8 mouse cellular contexts compared by ENCODE assay signal in genomic region chr12:31374603-31375282, GRCm38 (mm10). TPM values are rescaled to one million over a fixed set of nuclear protein-coding genes. Genes with fewer than 3 reads are reported as not detected.
A peak's percentile ranks its signal among the peaks of the same experiment; 100 is the strongest.
DNase-seq lines count a peak whose midpoint lies in the region; ATAC-seq lines count a peak whose summit lies in the region.

No protein-coding gene starts in this region.

- DNase-seq in CD4-positive helper T cell, adult 2 months (ENCODE audit: low read depth, low spot score) = peak; percentile 62
- peak; percentile 80 for DNase-seq in adrenal gland, postnatal 14 days
- DNase-seq in embryonic facial prominence, embryonic 11.5 days (ENCODE audit: low spot score) = peak; percentile 88
- DNase-seq in heart, adult 8-10 months (ENCODE audit: low spot score) = peak; percentile 74
- peak; percentile 88 for DNase-seq in kidney, adult 9 months

- H3K4me3 ChIP-seq in embryonic facial prominence, embryonic 11.5 days (ENCODE audit: low read depth, low read length) = no peak overlapping the region
- H3K4me3 ChIP-seq in limb, embryonic 13.5 days = no peak overlapping the region
- H3K4me3 ChIP-seq in stomach, embryonic 16.5 days (replicated peaks; ENCODE audit: low read length) = no peak overlapping the region

- H3K4me2 ChIP-seq in embryonic facial prominence, embryonic 11.5 days (ENCODE audit: low read depth, low read length) = no peak overlapping the region
- peak overlapping the region; percentile 19; the same call in 1 of the 2 replicates for H3K4me2 ChIP-seq in limb, embryonic 13.5 days (replicated peaks)
- no peak overlapping the region for H3K4me2 ChIP-seq in stomach, embryonic 16.5 days (ENCODE audit: low read depth, low read length)

- no peak overlapping the region for H3K9ac ChIP-seq in embryonic facial prominence, embryonic 11.5 days (replicated peaks; ENCODE audit: low read length)
- H3K9ac ChIP-seq in limb, embryonic 13.5 days = no peak overlapping the region
- H3K9ac ChIP-seq in stomach, embryonic 16.5 days (ENCODE audit: low read length) = no peak overlapping the region

- ATAC-seq in embryonic facial prominence, embryonic 11.5 days (replicated peaks; ENCODE audit: insufficient number of reproducible peaks, low FRiP score, low TSS enrichment, low read depth) = peak; percentile 82
- ATAC-seq in limb, embryonic 13.5 days (ENCODE audit: low FRiP score, low read depth) = peak; percentile 79
- ATAC-seq in monocyte, adult 5-6 weeks (replicated peaks; ENCODE audit: insufficient number of reproducible peaks, low FRiP score, low TSS enrichment, poor library complexity, severe bottlenecking) = peak; percentile 80
- ATAC-seq in stomach, embryonic 16.5 days (ENCODE audit: insufficient read depth, low FRiP score) = peak; percentile 66

- H3K36me3 ChIP-seq in embryonic facial prominence, embryonic 11.5 days (replicated peaks; ENCODE audit: control insufficient read depth, insufficient read depth, low read depth, low read length) = no peaks in the 10 kb centered on the region
- H3K36me3 ChIP-seq in limb, embryonic 13.5 days = no peaks in the 10 kb centered on the region
- no peaks in the 10 kb centered on the region for H3K36me3 ChIP-seq in stomach, embryonic 16.5 days (ENCODE audit: control insufficient read depth, insufficient read depth, low read length)

- no peaks in the 10 kb centered on the region for H3K4me1 ChIP-seq in embryonic facial prominence, embryonic 11.5 days (ENCODE audit: control insufficient read depth, insufficient read depth, low read length)
- H3K4me1 ChIP-seq in limb, embryonic 13.5 days = peaks cover 16% of the 10 kb centered on the region
- peaks cover 11% of the 10 kb centered on the region; the same call in 1 of the 2 replicates for H3K4me1 ChIP-seq in stomach, embryonic 16.5 days (ENCODE audit: control insufficient read depth, insufficient read depth, low read length)

- H3K27ac ChIP-seq in embryonic facial prominence, embryonic 11.5 days (replicated peaks; ENCODE audit: low read depth, low read length) = no peak overlapping the region
- H3K27ac ChIP-seq in limb, embryonic 13.5 days = no peak overlapping the region
- H3K27ac ChIP-seq in stomach, embryonic 16.5 days (ENCODE audit: low read length) = no peak overlapping the region

- H3K9me3 ChIP-seq in embryonic facial prominence, embryonic 11.5 days (replicated peaks; ENCODE audit: control insufficient read depth, low read length) = no peaks in the 10 kb centered on the region
- H3K9me3 ChIP-seq in limb, embryonic 13.5 days = no peaks in the 10 kb centered on the region
- H3K9me3 ChIP-seq in stomach, embryonic 16.5 days (replicated peaks; ENCODE audit: control insufficient read depth, low read length) = no peaks in the 10 kb centered on the region

- no peaks in the 10 kb centered on the region for H3K27me3 ChIP-seq in embryonic facial prominence, embryonic 11.5 days (ENCODE audit: control insufficient read depth, insufficient read depth, low read length)
- no peaks in the 10 kb centered on the region for H3K27me3 ChIP-seq in limb, embryonic 13.5 days
- H3K27me3 ChIP-seq in stomach, embryonic 16.5 days (ENCODE audit: control insufficient read depth, insufficient read depth, low read length) = no peaks in the 10 kb centered on the region

- 37% methylated on average over 9 of the region's 9 CpGs for WGBS in embryonic facial prominence, embryonic 11.5 days
- 38% methylated on average over 9 of the region's 9 CpGs for WGBS in limb, embryonic 13.5 days
- 40% methylated on average over 9 of the region's 9 CpGs for WGBS in stomach, embryonic 16.5 days

RNA-seq across cellular contexts. Expression of gene Slc26a3, which starts 15.9 kb away (rescaled TPM):
- 0.41 and 0.48 TPM in 2 replicates for total RNA-seq in adrenal gland, postnatal 14 days (2021)
- polyA plus RNA-seq in embryonic facial prominence, embryonic 11.5 days (2014; fragmentation: Nextera tagmentation; extraction: Ambion mirVana) = not detected in 2 replicates
- 1 to 10 TPM; 1.1 to 2.4 (median 1.4) TPM for total RNA-seq in heart, adult 8-10 months (2022)
- 0.05 TPM in 1 of 2 replicates, not detected in the other for polyA plus RNA-seq in limb, embryonic 13.5 days (2015; fragmentation: Nextera tagmentation; extraction: Ambion mirVana)
- total RNA-seq in monocyte, adult 5-6 weeks (2017) = 3.9 TPM in 1 of 3 replicates, not detected in the others
- polyA plus RNA-seq in stomach, embryonic 16.5 days (2015; fragmentation: Nextera tagmentation; extraction: Ambion mirVana) = 3.7 and 4.9 TPM in 2 replicates

RNA-seq across cellular contexts. Expression of gene Dld, which starts 23.5 kb away (rescaled TPM):
- 433 and 455 TPM in 2 replicates for total RNA-seq in adrenal gland, postnatal 14 days (2021)
- polyA plus RNA-seq in embryonic facial prominence, embryonic 11.5 days (2014; fragmentation: Nextera tagmentation; extraction: Ambion mirVana) = 187 and 216 TPM in 2 replicates
- total RNA-seq in heart, adult 8-10 months (2022) = 100 to 1,000 TPM; 368 to 419 (median 398) TPM
- polyA plus RNA-seq in limb, embryonic 13.5 days (2015; fragmentation: Nextera tagmentation; extraction: Ambion mirVana) = 144 and 145 TPM in 2 replicates
- total RNA-seq in monocyte, adult 5-6 weeks (2017) = 97.1 to 130 TPM (median 127 TPM) in 3 replicates
- 124 and 145 TPM in 2 replicates for polyA plus RNA-seq in stomach, embryonic 16.5 days (2015; fragmentation: Nextera tagmentation; extraction: Ambion mirVana)
